Mouse (Mus musculus): ENCODE results near the gene Usp3. TPM values are rescaled to one million over a fixed set of nuclear protein-coding genes. Genes with fewer than 3 reads are reported as not detected.

Gene Usp3
- total and polyA plus RNA-seq, 3 experiments, result 24.4 to 39.5 (median 36.6) TPM

- H3K27ac ChIP-seq (ENCODE audit: insufficient read depth, low read depth), result no peak overlapping the region
- dilution Hi-C loops (cut with MboI; ENCODE audit: extremely low pct_ligation_motif_present, extremely low pct_unique_long_range_greater_than_20kb, low sequenced_read_pairs), result no loop called here
- DNase-seq (ENCODE audit: extremely low read depth), result no peak
These were observed 32.2 kb downstream of the Usp3 start for GRCm38 (mm10) chr9:66560728-66561127.

DNA sequence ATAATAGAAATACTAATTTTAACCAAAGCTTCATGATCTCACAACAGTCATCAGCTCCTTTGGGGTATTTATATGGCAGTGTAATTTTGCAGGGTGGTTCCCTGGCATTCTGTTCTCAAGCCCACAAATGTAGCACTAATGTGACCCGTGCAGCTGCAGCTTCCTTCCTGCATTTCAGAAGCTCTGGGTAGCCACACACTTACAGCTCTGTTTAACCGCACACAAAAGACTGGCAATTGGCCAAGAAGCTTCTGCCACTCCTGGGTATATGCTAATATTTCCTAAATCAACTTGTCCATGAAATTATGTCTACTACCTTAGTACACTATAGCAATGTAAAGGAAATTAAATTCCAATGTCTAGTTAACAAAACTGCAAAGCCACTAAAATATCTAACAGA is 32.6 kb downstream of the Usp3 start:
- dilution Hi-C loops (cut with MboI; ENCODE audit: extremely low pct_ligation_motif_present, extremely low pct_unique_long_range_greater_than_20kb, low sequenced_read_pairs) (no loop called here), in situ Hi-C loops (cut with MboI; ENCODE audit: low pct_ligation_motif_present, low pct_unique_long_range_greater_than_20kb, low sequenced_read_pairs) (no loop called here)
- Histone ChIP-seq H3K27me3 (replicated peaks) (no peaks in the 10 kb centered on the region), H3K36me3 (replicated peaks in 1 of 2; ENCODE audit: control insufficient read depth in 1 of 2, insufficient read depth in 1 of 2, low read length in 1 of 2) (peaks cover 0 to 12% of the 10 kb centered on the region in 2 experiments), H3K4me3 (replicated peaks in 1 of 3; ENCODE audit: low read depth in 2 of 3, low read length in 2 of 3, poor library complexity in 1 of 3) (no peak overlapping the region), H3K79me2 (replicated peaks; ENCODE audit: control insufficient read depth, extremely low read depth, insufficient read depth, poor library complexity, severe bottlenecking) (no peaks in the 10 kb centered on the region), H3K9ac (ENCODE audit: insufficient read depth, low read depth) (no peak overlapping the region), H3K9me3 (replicated peaks; ENCODE audit: low read length) (no peaks in the 10 kb centered on the region), H3K27ac (ENCODE audit: insufficient read depth, low read depth) (no peak overlapping the region), H3K4me1 (ENCODE audit: control insufficient read depth in 1 of 2, insufficient read depth in 2 of 2) (peaks cover 0 to 19% of the 10 kb centered on the region in 2 experiments; a peak in 1 of 4 replicates), H3K4me2 (ENCODE audit: insufficient read depth, low read depth, poor library complexity, severe bottlenecking) (no peak overlapping the region)
- TF ChIP-seq MYC (IDR thresholded peaks at IDR 0.05; ENCODE audit: low read depth, low read length) (no peak), RAD21 (IDR thresholded peaks at IDR 0.05; ENCODE audit: low read depth, low read length) (no peak), SMC3 (IDR thresholded peaks at IDR 0.05; ENCODE audit: low read depth, low read length) (no peak), E2F4 (IDR thresholded peaks at IDR 0.05; ENCODE audit: insufficient replicate concordance, low read depth, low read length) (no peak), MAFK (IDR thresholded peaks at IDR 0.05; ENCODE audit: insufficient replicate concordance, low read length) (no peak), USF2 (conservative IDR thresholded peaks at IDR 0.05; ENCODE audit: low read depth, low read length) (no peak), ETS1 (conservative IDR thresholded peaks at IDR 0.05; ENCODE audit: low read depth, low read length) (no peak), CTCF (conservative IDR thresholded peaks at IDR 0.05 in 1 of 2, IDR thresholded peaks at IDR 0.05 in 1 of 2; ENCODE audit: low read depth in 2 of 2, low read length in 2 of 2) (no peak), CHD1 (IDR thresholded peaks at IDR 0.05; ENCODE audit: low read depth, low read length) (no peak), ZNF384 (IDR thresholded peaks at IDR 0.05; ENCODE audit: low read depth, low read length) (no peak), MAX (IDR thresholded peaks at IDR 0.05; ENCODE audit: low read length) (no peak), ZMIZ1 (IDR thresholded peaks at IDR 0.05; ENCODE audit: low read depth, low read length) (no peak)
- no peak for DNase-seq (ENCODE audit: extremely low read depth)

More at GRCm38 (mm10) chr9:66560728-66561127, 32.2 kb downstream of the Usp3 start:
- H3K4me2 ChIP-seq (ENCODE audit: insufficient read depth, low read depth, poor library complexity, severe bottlenecking), result no peak overlapping the region
- H3K27me3 ChIP-seq (replicated peaks), result no peaks in the 10 kb centered on the region
- no peak overlapping the region for H3K9ac ChIP-seq (ENCODE audit: insufficient read depth, low read depth)
- no peak overlapping the region for H3K4me3 ChIP-seq (replicated peaks in 1 of 3; ENCODE audit: low read depth in 2 of 3, low read length in 2 of 3, poor library complexity in 1 of 3)
- TF ChIP-seq UBTF (IDR thresholded peaks at IDR 0.05; ENCODE audit: low read depth, low read length) (no peak), JUND (conservative IDR thresholded peaks at IDR 0.05; ENCODE audit: low read depth, low read length) (no peak), TCF12 (IDR thresholded peaks at IDR 0.05; ENCODE audit: low read depth, low read length) (no peak), ZKSCAN1 (IDR thresholded peaks at IDR 0.05; ENCODE audit: borderline replicate concordance, low read depth, low read length) (no peak), ETS1 (conservative IDR thresholded peaks at IDR 0.05; ENCODE audit: low read depth, low read length) (no peak), EP300 (IDR thresholded peaks at IDR 0.05; ENCODE audit: low read length) (no peak), NRF1 (IDR thresholded peaks at IDR 0.05; ENCODE audit: low read depth, low read length) (no peak), POLR2AphosphoS2 (IDR thresholded peaks at IDR 0.05; ENCODE audit: low read depth, low read length) (no peak), E2F4 (IDR thresholded peaks at IDR 0.05; ENCODE audit: insufficient replicate concordance, low read depth, low read length) (no peak), KAT2A (IDR thresholded peaks at IDR 0.05; ENCODE audit: insufficient replicate concordance, low read length) (no peak), IRF4 (IDR thresholded peaks at IDR 0.05; ENCODE audit: low read depth, low read length) (no peak), USF1 (IDR thresholded peaks at IDR 0.05; ENCODE audit: low read depth, low read length) (no peak), ELF1 (IDR thresholded peaks at IDR 0.05; ENCODE audit: low read depth, low read length) (no peak), MXI1 (IDR thresholded peaks at IDR 0.05; ENCODE audit: low read depth, low read length) (no peak)
- no peaks in the 10 kb centered on the region for H3K9me3 ChIP-seq (replicated peaks; ENCODE audit: low read length)
- H3K4me1 ChIP-seq (ENCODE audit: control insufficient read depth in 1 of 2, insufficient read depth in 2 of 2), result peaks cover 0 to 19% of the 10 kb centered on the region in 2 experiments; a peak in 1 of 4 replicates
- in situ Hi-C loops (cut with MboI; ENCODE audit: low pct_ligation_motif_present, low pct_unique_long_range_greater_than_20kb, low sequenced_read_pairs), result no loop called here
- H3K79me2 ChIP-seq (replicated peaks; ENCODE audit: control insufficient read depth, extremely low read depth, insufficient read depth, poor library complexity, severe bottlenecking), result no peaks in the 10 kb centered on the region
- peaks cover 0 to 12% of the 10 kb centered on the region in 2 experiments for H3K36me3 ChIP-seq (replicated peaks in 1 of 2; ENCODE audit: control insufficient read depth in 1 of 2, insufficient read depth in 1 of 2, low read length in 1 of 2)

All from CH12.LX (cell line).